Mouse (Mus musculus) common myeloid progenitor, adult 5-6 weeks (primary cell): Measurements from ENCODE around the gene Batf3. TPM values are rescaled to one million over a fixed set of nuclear protein-coding genes. Genes with fewer than 3 reads are reported as not detected.
A peak's percentile ranks its signal among the peaks of the same experiment; 100 is the strongest.

Experiments
- ATAC-seq: replicated peaks from 2 replicates; pipeline ENCODE4 v1.8.0; 2016; ENCODE audit warnings: low read depth, mild to moderate bottlenecking, moderate TSS enrichment, inconsistent platforms; ENCODE audit not compliant: poor library complexity, severe bottlenecking
- total RNA-seq: library from RNA; stranded (forward); fragments of 200-1000, 187-1606 nt; gene quantifications from 2 replicates; pipeline ENCODE4 v1.2.3, GENCODE M21; 2017

The Batf3 gene
- total RNA-seq, 1 experiment from 2014 or later, result 6.0 TPM

GRCm38 (mm10) chr1:191085597-191085996 is 12.1 kb upstream of the Batf3 start:
- ATAC-seq, result peak; percentile 89

GRCm38 (mm10) chr1:191086304-191086878 is 11.3 kb upstream of the Batf3 start:
- no peak for ATAC-seq

- no peak for ATAC-seq
These were observed 10.7 kb upstream of the Batf3 start for GRCm38 (mm10) chr1:191086960-191087359.

- ATAC-seq, result no peak
These were observed 9.7 kb upstream of the Batf3 start for GRCm38 (mm10) chr1:191087955-191088354.

GRCm38 (mm10) chr1:191089355-191089754 is 8.3 kb upstream of the Batf3 start:
- ATAC-seq, result no peak

GRCm38 (mm10) chr1:191092050-191092449 is 5.6 kb upstream of the Batf3 start:
- no peak for ATAC-seq

- no peak for ATAC-seq
These were observed 4.1 kb upstream of the Batf3 start for GRCm38 (mm10) chr1:191093578-191093977.

GRCm38 (mm10) chr1:191095019-191095418 is 2.6 kb upstream of the Batf3 start:
- no peak for ATAC-seq

GRCm38 (mm10) chr1:191096871-191097681 is 571 bp upstream of the Batf3 start:
- peak; percentile 53 for ATAC-seq

- ATAC-seq, result no peak
These were observed 1.5 kb downstream of the Batf3 start for GRCm38 (mm10) chr1:191099114-191099513.

GRCm38 (mm10) chr1:191099772-191100291 is 2.2 kb downstream of the Batf3 start:
- ATAC-seq, result no peak

- no peak for ATAC-seq
These were observed 5.2 kb downstream of the Batf3 start for GRCm38 (mm10) chr1:191102730-191103370.

GRCm38 (mm10) chr1:191105246-191105645 is 7.6 kb downstream of the Batf3 start:
- no peak for ATAC-seq

GRCm38 (mm10) chr1:191107306-191107705 is 9.7 kb downstream of the Batf3 start:
- ATAC-seq, result no peak

- no peak for ATAC-seq
These were observed 12.3 kb downstream of the Batf3 start for GRCm38 (mm10) chr1:191109907-191110306.

- peak; percentile 59 for ATAC-seq
These were observed 13.5 kb downstream of the Batf3 start for GRCm38 (mm10) chr1:191111146-191111545.

GRCm38 (mm10) chr1:191114868-191115267 is 17.2 kb downstream of the Batf3 start:
- ATAC-seq, result peak; percentile 61

GRCm38 (mm10) chr1:191115514-191116238 is 18.0 kb downstream of the Batf3 start:
- no peak for ATAC-seq

- ATAC-seq, result peak; percentile 28
These were observed 25.1 kb downstream of the Batf3 start for GRCm38 (mm10) chr1:191122744-191123143.

- ATAC-seq, result no peak
These were observed 26.0 kb downstream of the Batf3 start for GRCm38 (mm10) chr1:191123696-191124095.
